Mouse (Mus musculus) heart, adult 2 months (tissue): ENCODE data around the gene Actn4. TPM values are rescaled to one million over a fixed set of nuclear protein-coding genes. Genes with fewer than 3 reads are reported as not detected.
A peak's percentile ranks its signal among the peaks of the same experiment; 100 is the strongest.

Source experiments
- DNase-seq, 2 experiments: peaks; one replicate each; pipeline ENCODE4 v3.0.0; 2021
- H3K27ac ChIP-seq: fragments of 200-600 bp; 2 replicates; pipeline ENCODE4 v1.8.1; 2022
- H3K27me3 ChIP-seq: fragments of 200-500 bp; 2 replicates; pipeline ENCODE4 v1.6.1; 2012; ENCODE audit warnings: mild to moderate bottlenecking, low read length, inconsistent platforms, mixed read lengths; ENCODE audit not compliant: control insufficient read depth, insufficient read depth
- H3K36me3 ChIP-seq: fragments of 200-500 bp; 2 replicates; pipeline ENCODE4 v1.6.1; 2012; ENCODE audit warnings: low read length, inconsistent platforms; ENCODE audit not compliant: control insufficient read depth, insufficient read depth
- H3K4me1 ChIP-seq: fragments of 200-500 bp; 2 replicates; pipeline ENCODE4 v1.6.1; 2011; ENCODE audit warnings: low read length; ENCODE audit not compliant: control insufficient read depth, insufficient read depth
- H3K4me3 ChIP-seq: fragments of 200-600 bp; 2 replicates; pipeline ENCODE4 v1.8.1; 2022
- H3K79me2 ChIP-seq: fragments of 200-500 bp; replicated peaks from 2 replicates; pipeline ENCODE4 v1.6.1; 2012; ENCODE audit warnings: mild to moderate bottlenecking, inconsistent platforms, low read length, moderate library complexity, mixed read lengths; ENCODE audit not compliant: control insufficient read depth, insufficient read depth
- H3K9ac ChIP-seq: fragments of 200-500 bp; 2 replicates; pipeline ENCODE4 v1.6.1; 2012; ENCODE audit warnings: low read depth, mild to moderate bottlenecking, control low read depth, inconsistent platforms, low read length, mixed read lengths
- CTCF ChIP-seq: fragments of 200-600 bp; IDR thresholded peaks from 2 replicates; pipeline ENCODE4 v1.8.1; 2022; ENCODE audit warnings: antibody characterized with exemption, mild to moderate bottlenecking, moderate library complexity
- EP300 ChIP-seq: fragments of 200-500 bp; IDR thresholded peaks from 2 replicates; pipeline ENCODE4 v1.6.1; 2011; ENCODE audit warnings: low read depth, low read length, control low read depth; ENCODE audit not compliant: insufficient read depth
- POLR2A ChIP-seq: fragments of 200-500 bp; IDR thresholded peaks from 2 replicates; pipeline ENCODE4 v1.6.1; 2011; ENCODE audit warnings: mild to moderate bottlenecking, low read depth, low read length, control low read depth; ENCODE audit not compliant: insufficient read depth
- WGBS: fragments of 180-500 bp; shearing (Covaris S2); methylation state at CpG from one replicate; pipeline ENCODE4 v1.1.7; 2018; 5-methylcytosine and 5-hydroxymethylcytosine counted together
- intact Hi-C: fragments of 180-260 bp; cut with DNase I; formaldehyde crosslinking; loops from one replicate; pipeline ENCODE4 v1.15.1; 2025
- polyA plus RNA-seq: library from polyadenylated mRNA; depleted of rRNA; stranded (reverse); fragments of >200 nt; gene quantifications from 2 replicates; pipeline ENCODE4 v1.2.3, GENCODE M21; 2012
- total RNA-seq, 2 experiments: library from RNA; stranded (reverse); gene quantifications; 2 replicates each; pipeline ENCODE4 v1.2.3; 2021

The Actn4 gene
- total and polyA plus RNA-seq, 3 experiments: 66.1 to 123 (median 85.7) TPM

DNA sequence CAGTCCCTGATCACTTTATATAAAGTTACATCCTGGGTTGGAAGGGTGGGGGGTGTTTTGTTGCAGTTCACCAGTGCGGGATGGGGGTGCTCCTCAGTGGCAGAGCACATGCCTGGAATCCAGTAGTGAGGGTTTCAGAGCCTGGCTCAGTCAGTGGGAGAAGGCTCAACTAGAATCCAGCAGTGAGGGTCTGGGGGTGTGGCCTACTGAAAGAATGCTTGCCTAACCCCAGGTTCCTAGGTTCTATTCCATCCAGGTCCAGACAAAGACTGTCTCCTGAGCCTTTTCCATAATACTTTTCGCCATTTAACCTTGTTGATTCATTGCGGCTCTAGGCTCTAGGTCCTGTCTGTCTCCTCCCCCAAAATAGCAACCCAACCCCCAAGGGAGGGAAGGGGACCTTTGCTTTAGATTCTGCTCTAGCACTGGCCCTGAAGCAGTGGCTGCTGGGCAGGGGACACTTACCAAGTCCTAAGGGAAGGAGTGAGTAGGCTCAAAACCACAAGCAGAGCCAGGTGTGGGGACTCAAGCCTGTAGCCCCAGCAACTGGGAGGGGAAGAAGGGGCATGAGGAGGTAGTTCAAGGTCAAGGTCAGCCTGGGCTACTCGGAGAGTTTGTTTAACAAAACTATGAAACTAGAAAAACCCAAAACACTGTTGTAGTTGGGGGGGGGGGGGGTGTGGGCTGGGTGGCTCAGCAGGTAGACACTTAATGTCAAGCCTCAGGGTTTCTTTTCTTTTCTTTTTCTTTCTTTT lies 4.8 kb upstream of the Actn4 start:
- H3K4me1 ChIP-seq: peaks cover 6% of the 10 kb centered on the region
- no peak overlapping the region; the same call in 1 of the 2 replicates for H3K27ac ChIP-seq
- no peak for TF ChIP-seq POLR2A
- no peak for TF ChIP-seq EP300
- TF ChIP-seq CTCF: no peak
- H3K9ac ChIP-seq: no peak overlapping the region
- 54% methylated on average over 4 of the region's 4 CpGs for WGBS
- H3K36me3 ChIP-seq: no peaks in the 10 kb centered on the region
- DNase-seq: no peak
- H3K4me3 ChIP-seq: no peak overlapping the region
- H3K79me2 ChIP-seq: peaks cover under 1% of the 10 kb centered on the region; the same call in 1 of the 2 replicates
- intact Hi-C loops: no loop called here
- H3K27me3 ChIP-seq: no peaks in the 10 kb centered on the region

DNA sequence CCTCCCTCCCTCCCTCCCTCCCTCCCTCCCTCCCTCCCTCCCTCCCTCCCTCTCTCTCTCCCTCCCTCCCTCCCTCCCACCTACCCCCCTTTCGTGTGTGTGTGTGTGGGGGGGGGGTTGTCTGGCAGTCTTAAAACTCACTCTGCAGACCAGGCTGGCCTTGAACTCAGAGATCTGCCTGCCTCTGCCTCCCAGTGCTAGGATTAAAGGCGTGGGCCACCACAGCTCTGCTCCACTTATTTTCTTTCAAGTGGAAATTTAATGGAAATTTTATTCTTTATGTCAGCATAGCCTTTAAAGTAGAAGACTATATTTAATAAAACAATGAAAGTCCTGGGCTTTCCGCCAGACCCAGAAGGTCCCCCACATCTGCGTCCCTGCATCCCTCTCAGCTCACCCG lies 4.0 kb upstream of the Actn4 start:
- TF ChIP-seq EP300: no peak
- no peak for TF ChIP-seq CTCF
- no peak for TF ChIP-seq POLR2A
- no peak for DNase-seq
- Histone ChIP-seq H3K27me3 (no peaks in the 10 kb centered on the region), H3K4me3 (no peak overlapping the region), H3K9ac (no peak overlapping the region), H3K36me3 (no peaks in the 10 kb centered on the region), H3K4me1 (peaks cover 2% of the 10 kb centered on the region; the same call in 1 of the 2 replicates), H3K27ac (no peak overlapping the region), H3K79me2 (peaks cover 5% of the 10 kb centered on the region)
- 80% methylated on average over 4 of the region's 5 CpGs for WGBS
- intact Hi-C loops: no loop called here

DNA sequence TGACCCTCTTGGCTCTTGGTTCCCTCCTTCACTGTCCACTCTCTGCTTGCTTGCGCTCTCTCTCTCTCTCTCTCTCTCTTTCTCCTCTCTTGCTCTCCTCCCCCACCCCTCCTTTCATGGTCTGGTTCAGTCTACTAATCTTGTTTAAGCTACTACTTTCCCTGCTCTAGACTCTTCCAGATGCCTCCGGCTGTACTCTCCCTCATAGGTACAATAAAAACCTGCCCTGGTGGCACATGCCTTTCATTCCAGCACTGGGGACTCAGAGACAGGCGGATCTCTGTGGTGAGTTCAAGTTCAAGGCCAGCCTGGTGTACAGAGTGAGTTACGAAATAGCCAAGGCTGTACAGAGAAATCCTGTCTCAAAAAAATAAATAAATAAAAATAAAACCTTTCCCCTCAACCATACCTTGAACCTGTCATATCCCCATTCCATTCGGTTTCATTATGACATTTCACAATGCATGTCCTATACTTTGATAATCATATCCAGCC lies 3.3 kb upstream of the Actn4 start:
- H3K27me3 ChIP-seq: no peaks in the 10 kb centered on the region
- TF ChIP-seq EP300 (no peak), POLR2A (no peak), CTCF (no peak)
- H3K36me3 ChIP-seq: no peaks in the 10 kb centered on the region
- no peak overlapping the region for H3K9ac ChIP-seq
- no peak for DNase-seq
- no peak overlapping the region for H3K27ac ChIP-seq
- H3K4me1 ChIP-seq: peaks cover 3% of the 10 kb centered on the region
- 92% methylated on average over 5 of the region's 5 CpGs for WGBS
- intact Hi-C loops: no loop called here
- H3K79me2 ChIP-seq: peaks cover 5% of the 10 kb centered on the region
- H3K4me3 ChIP-seq: no peak overlapping the region

DNA sequence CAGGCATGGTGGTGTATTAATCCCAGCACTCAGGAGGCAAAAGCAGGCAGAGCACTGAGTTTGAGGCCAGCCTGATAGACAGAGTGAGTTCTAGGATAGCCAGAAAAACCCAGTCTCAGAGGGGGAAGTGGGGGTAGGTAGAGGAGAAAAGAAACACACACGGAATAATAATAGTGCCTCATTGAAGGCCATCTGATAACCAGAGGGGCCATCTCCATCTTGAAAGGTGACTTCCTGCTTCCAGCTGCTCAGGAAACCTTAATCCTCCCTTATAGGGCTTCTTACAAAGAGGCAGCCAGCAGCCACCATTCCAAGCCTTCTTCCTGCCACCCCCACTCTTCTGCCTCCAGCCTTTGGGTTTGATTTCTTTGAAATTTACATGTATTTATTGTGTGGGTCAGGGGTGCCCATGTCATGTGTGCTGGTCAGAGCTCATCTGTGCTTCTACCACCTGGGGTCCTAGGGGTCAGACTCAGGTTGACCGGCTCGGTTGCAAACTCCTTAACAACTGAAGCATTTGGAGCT lies 1.3 kb upstream of the Actn4 start:
- H3K27me3 ChIP-seq: no peaks in the 10 kb centered on the region
- H3K36me3 ChIP-seq: peaks cover 12% of the 10 kb centered on the region
- intact Hi-C loops: no loop called here
- TF ChIP-seq EP300: no peak
- no peak for TF ChIP-seq CTCF
- TF ChIP-seq POLR2A: no peak
- H3K27ac ChIP-seq: no peak overlapping the region
- no peak overlapping the region for H3K4me3 ChIP-seq
- H3K79me2 ChIP-seq: peaks cover 9% of the 10 kb centered on the region
- no peak overlapping the region for H3K9ac ChIP-seq
- no peak for DNase-seq
- H3K4me1 ChIP-seq: peaks cover 12% of the 10 kb centered on the region
- WGBS: 69% methylated on average over 3 of the region's 3 CpGs

DNA sequence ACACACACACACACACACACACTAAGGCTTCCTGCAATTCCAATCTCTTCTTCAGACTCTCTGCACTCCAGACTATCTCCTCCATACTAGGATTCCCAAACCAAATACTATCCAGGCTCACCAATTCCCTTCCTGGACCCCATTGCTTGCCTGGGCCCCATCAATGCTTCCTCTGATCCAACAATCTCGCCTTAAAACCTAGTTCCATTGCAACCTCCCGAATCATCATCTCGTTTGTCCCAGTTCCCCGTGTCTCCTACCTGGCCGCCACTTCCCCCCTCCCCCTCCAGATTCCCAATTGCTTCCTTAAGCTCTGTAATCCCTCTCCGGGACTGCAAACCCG lies 585 bp downstream of the Actn4 start:
- Histone ChIP-seq H3K27ac (peak overlapping the region; percentile 88), H3K4me3 (peak overlapping the region; percentile 83), H3K36me3 (peaks cover 31% of the 10 kb centered on the region), H3K9ac (peak overlapping the region; percentile 98), H3K79me2 (peaks cover 9% of the 10 kb centered on the region), H3K4me1 (peaks cover 20% of the 10 kb centered on the region), H3K27me3 (no peaks in the 10 kb centered on the region)
- no peak for DNase-seq
- intact Hi-C loops: no loop called here
- TF ChIP-seq CTCF (no peak), EP300 (no peak), POLR2A (no peak)
- WGBS: under 1% methylated on average over 7 of the region's 7 CpGs
